Mouse (Mus musculus): ENCODE results near the gene Epb41l2.

GRCm38 (mm10) chr10:25321198-25321597 is 38.4 kb upstream of the Epb41l2 start:
- TF ChIP-seq CTCF (conservative IDR thresholded peaks at IDR 0.05; ENCODE audit: low read length) (no peak), NANOG (IDR thresholded peaks at IDR 0.05; ENCODE audit: borderline replicate concordance, low read length) (no peak)

All from E14TG2a.4 (cell line).